In the genomic region with DNA sequence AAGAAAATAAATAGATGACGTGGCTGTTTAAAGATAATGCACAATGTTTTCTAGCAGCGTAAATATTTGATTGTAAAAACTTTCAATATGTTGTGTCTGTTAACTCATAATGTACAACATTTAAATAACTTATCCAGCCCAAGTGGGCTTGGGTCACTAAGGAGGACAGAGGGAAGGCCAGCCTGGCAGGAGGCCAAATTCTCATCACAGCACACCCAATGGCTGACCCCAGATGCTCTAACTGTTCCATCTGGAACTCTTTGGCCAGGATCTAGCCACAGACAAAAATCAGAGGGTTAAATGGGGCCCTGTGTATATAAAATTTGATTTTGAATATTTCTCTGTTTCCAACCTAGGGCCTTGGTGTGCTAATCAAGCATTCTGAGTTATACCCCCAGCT, we compare ENCODE assay signal across 19 mouse cellular contexts. TPM values are rescaled to one million over a fixed set of nuclear protein-coding genes. Genes with fewer than 3 reads are reported as not detected.
"Had no signal": no experiment of that assay in that cellular context is flagged by ENCODE, and none has a peak within 500 bp of the region (broad histone marks: within the 10 kb centered on the region; RNA-seq: fewer than 3 reads in every experiment).

No protein-coding gene starts in this region.

- ATAC-seq: intestine, embryonic 15.5 days; midbrain, embryonic 13.5 days; midbrain, embryonic 16.5 days had no signal

- H3K9me3 ChIP-seq: intestine, embryonic 15.5 days; liver, embryonic 13.5 days; lung, embryonic 15.5 days; midbrain, embryonic 13.5 days; neural tube, embryonic 13.5 days; stomach, embryonic 15.5 days had no signal

- H3K4me3 ChIP-seq: intestine, embryonic 15.5 days; liver, embryonic 13.5 days; lung, embryonic 15.5 days; midbrain, embryonic 13.5 days; myocyte; neural tube, embryonic 13.5 days; stomach, embryonic 15.5 days had no signal

- H3K27ac ChIP-seq: intestine, embryonic 15.5 days; liver, embryonic 13.5 days; lung, embryonic 15.5 days; midbrain, embryonic 13.5 days; neural tube, embryonic 13.5 days; stomach, embryonic 15.5 days had no signal

- H3K4me1 ChIP-seq: intestine, embryonic 15.5 days; liver, embryonic 13.5 days; lung, embryonic 15.5 days; midbrain, embryonic 13.5 days; neural tube, embryonic 13.5 days; stomach, embryonic 15.5 days had no signal

- H3K36me3 ChIP-seq: intestine, embryonic 15.5 days; liver, embryonic 13.5 days; lung, embryonic 15.5 days; midbrain, embryonic 13.5 days; neural tube, embryonic 13.5 days; stomach, embryonic 15.5 days had no signal

- H3K27me3 ChIP-seq: intestine, embryonic 15.5 days; liver, embryonic 13.5 days; lung, embryonic 15.5 days; midbrain, embryonic 13.5 days; neural tube, embryonic 13.5 days; stomach, embryonic 15.5 days had no signal

- DNase-seq: kidney, adult 18-20 months; kidney, adult 9 months; kidney, postnatal 14 days; liver, embryonic 13.5 days; retina, postnatal 1 day; right cerebral cortex, postnatal 25 days; spleen, adult 18-20 months; thymus, postnatal 25 days had no signal

- H3K4me2 ChIP-seq: intestine, embryonic 15.5 days; liver, embryonic 13.5 days; lung, embryonic 15.5 days; midbrain, embryonic 13.5 days; neural tube, embryonic 13.5 days; stomach, embryonic 15.5 days had no signal

- H3K9ac ChIP-seq: intestine, embryonic 15.5 days; liver, embryonic 13.5 days; lung, embryonic 15.5 days; midbrain, embryonic 13.5 days; neural tube, embryonic 13.5 days; stomach, embryonic 15.5 days had no signal

RNA-seq across cellular contexts. Expression of a gene that starts 16.4 kb away (rescaled TPM):
- total RNA-seq: megakaryocyte progenitor cell, adult 5-6 weeks; megakaryocyte-erythroid progenitor cell, adult 5-6 weeks; monocyte, adult 5-6 weeks; neutrophil, adult 5-6 weeks had no signal
